Mouse (Mus musculus) myocyte (in vitro differentiated cells): ENCODE data around the gene Tescl.

Experiments used
- E2F4 ChIP-seq: IDR thresholded peaks from one replicate; pipeline ENCODE4 v1.6.1; 2011; ENCODE audit warnings: mild to moderate bottlenecking, control low read depth, moderate library complexity; ENCODE audit not compliant: insufficient read depth
- MAX ChIP-seq: IDR thresholded peaks from one replicate; pipeline ENCODE4 v1.6.1; 2011; ENCODE audit warnings: low read depth, mild to moderate bottlenecking, control low read depth
- MYOG ChIP-seq, 3 experiments: IDR thresholded peaks; one replicate each; pipeline ENCODE4 v1.6.1; 2011; ENCODE audit warnings: control low read depth in 2 of 3, low read depth in 2 of 3, mild to moderate bottlenecking in 2 of 3; ENCODE audit not compliant: insufficient read length in 2 of 3, control insufficient read depth in 1 of 3, insufficient read depth in 1 of 3
- POLR2A ChIP-seq: IDR thresholded peaks from one replicate; pipeline ENCODE4 v1.6.1; 2011; ENCODE audit warnings: low read depth, mild to moderate bottlenecking, control low read depth, moderate library complexity; ENCODE audit not compliant: insufficient read length
- POLR2AphosphoS2 ChIP-seq: IDR thresholded peaks from one replicate; pipeline ENCODE4 v1.6.1; 2011; ENCODE audit warnings: low read depth, control low read depth; ENCODE audit not compliant: insufficient read length
- SRF ChIP-seq: IDR thresholded peaks from one replicate; pipeline ENCODE4 v1.6.1; 2011; ENCODE audit warnings: low read depth; ENCODE audit not compliant: control insufficient read depth, insufficient read length
- USF1 ChIP-seq: IDR thresholded peaks from one replicate; pipeline ENCODE4 v1.6.1; 2011; ENCODE audit warnings: low read depth, mild to moderate bottlenecking, control low read depth, moderate library complexity

- TF ChIP-seq POLR2A: no peak
- TF ChIP-seq POLR2AphosphoS2: no peak
- no peak for TF ChIP-seq MAX
- TF ChIP-seq USF1: no peak
- no peak for TF ChIP-seq E2F4
- no peak for TF ChIP-seq MYOG (IDR thresholded peaks at IDR 0.05; ENCODE audit: control insufficient read depth in 1 of 3, insufficient read depth in 1 of 3, insufficient read length in 2 of 3, low read depth in 2 of 3)
- no peak for TF ChIP-seq SRF
Observed at GRCm38 (mm10) chr7:24376456-24376855, 42.7 kb upstream of the Tescl start.
